Mouse (Mus musculus) cerebellum, adult 2 months (tissue): ENCODE measurements around the gene Alyref2.

Source experiments
- CTCF ChIP-seq: fragments of 200-500 bp; IDR thresholded peaks from 2 replicates; pipeline ENCODE4 v1.5.1; 2011; ENCODE audit warnings: low read depth, mild to moderate bottlenecking, control low read depth, low read length, moderate library complexity, borderline replicate concordance; ENCODE audit not compliant: insufficient read depth
- POLR2A ChIP-seq: fragments of 200-500 bp; IDR thresholded peaks from 2 replicates; pipeline ENCODE4 v1.6.1; 2011; ENCODE audit warnings: low read length, control low read depth, borderline replicate concordance; ENCODE audit not compliant: insufficient read depth

- no peak for TF ChIP-seq POLR2A
- no peak for TF ChIP-seq CTCF
These were observed 33.6 kb upstream of the Alyref2 start for GRCm38 (mm10) chr1:171469678-171470077.
